Mouse (Mus musculus) liver, postnatal 0 days (tissue): ENCODE data around the gene Stk38. TPM values are rescaled to one million over a fixed set of nuclear protein-coding genes. Genes with fewer than 3 reads are reported as not detected.

ENCODE experiments used
- ATAC-seq: fragments of 200-750 bp; cut with Nextera tagmentation; 2 replicates; pipeline ENCODE4 v1.8.0; 2017; ENCODE audit warnings: mild to moderate bottlenecking, moderate library complexity
- DNase-seq: peaks from one replicate; pipeline ENCODE4 v3.0.0-alpha.2; 2016
- H3K27ac ChIP-seq: fragments of 300-500 bp; sonication (generic); 2 replicates; pipeline ENCODE4 v1.5.1; 2014; ENCODE audit warnings: antibody characterized with exemption, moderate library complexity, mild to moderate bottlenecking, low read depth
- H3K27me3 ChIP-seq: fragments of 300-500 bp; sonication (generic); 2 replicates; pipeline ENCODE4 v1.6.1; 2014; ENCODE audit warnings: low read length, control low read depth, mixed read lengths; ENCODE audit not compliant: insufficient read depth
- H3K36me3 ChIP-seq: fragments of 300-500 bp; sonication (generic); replicated peaks from 2 replicates; pipeline ENCODE4 v1.6.1; 2014; ENCODE audit warnings: mild to moderate bottlenecking, control low read depth, low read length, moderate library complexity, mixed read lengths; ENCODE audit not compliant: insufficient read depth
- H3K4me1 ChIP-seq: fragments of 300-500 bp; sonication (generic); 2 replicates; pipeline ENCODE4 v1.6.1; 2014; ENCODE audit warnings: antibody characterized with exemption, mild to moderate bottlenecking, control low read depth; ENCODE audit not compliant: insufficient read depth
- H3K4me2 ChIP-seq: fragments of 300-500 bp; sonication (generic); 2 replicates; pipeline ENCODE4 v1.6.1; 2014; ENCODE audit warnings: low read depth, mild to moderate bottlenecking, low read length, moderate library complexity, mixed read lengths
- H3K4me3 ChIP-seq: fragments of 300-500 bp; sonication (generic); 2 replicates; pipeline ENCODE4 v1.5.1; 2014; ENCODE audit warnings: low read depth, low read length
- H3K9ac ChIP-seq: fragments of 300-500 bp; sonication (generic); replicated peaks from 2 replicates; pipeline ENCODE4 v1.6.1; 2014; ENCODE audit warnings: mild to moderate bottlenecking, moderate library complexity
- H3K9me3 ChIP-seq: fragments of 300-500 bp; sonication (generic); 2 replicates; pipeline ENCODE4 v1.6.1; 2016; ENCODE audit warnings: mild to moderate bottlenecking, control low read depth, low read length, mixed read lengths
- CTCF ChIP-seq: sonication (generic); IDR thresholded peaks from 2 replicates; pipeline ENCODE4 v1.5.1; 2016; ENCODE audit warnings: antibody characterized with exemption, low read depth
- EP300 ChIP-seq: IDR thresholded peaks from 2 replicates; pipeline ENCODE4 v1.6.1; 2016; ENCODE audit warnings: antibody characterized with exemption, low read depth, mild to moderate bottlenecking
- WGBS: fragments of 180-500 bp; shearing (Covaris S2); extraction: QIAGEN DNeasy Blood & Tissue Kit; methylation state at CpG from one replicate; pipeline ENCODE4 v1.1.7; 2014; ENCODE audit not compliant: insufficient replicate concordance; 5-methylcytosine and 5-hydroxymethylcytosine counted together
- polyA plus RNA-seq: library from polyadenylated mRNA; unstranded; fragments of >200 nt; fragmentation: Nextera tagmentation; extraction: Ambion mirVana; gene quantifications from 2 replicates; pipeline ENCODE4 v1.2.1, GENCODE M21; 2015

The Stk38 gene
- polyA plus RNA-seq, 1 experiment from 2014 or later, result 34.5 TPM

DNA sequence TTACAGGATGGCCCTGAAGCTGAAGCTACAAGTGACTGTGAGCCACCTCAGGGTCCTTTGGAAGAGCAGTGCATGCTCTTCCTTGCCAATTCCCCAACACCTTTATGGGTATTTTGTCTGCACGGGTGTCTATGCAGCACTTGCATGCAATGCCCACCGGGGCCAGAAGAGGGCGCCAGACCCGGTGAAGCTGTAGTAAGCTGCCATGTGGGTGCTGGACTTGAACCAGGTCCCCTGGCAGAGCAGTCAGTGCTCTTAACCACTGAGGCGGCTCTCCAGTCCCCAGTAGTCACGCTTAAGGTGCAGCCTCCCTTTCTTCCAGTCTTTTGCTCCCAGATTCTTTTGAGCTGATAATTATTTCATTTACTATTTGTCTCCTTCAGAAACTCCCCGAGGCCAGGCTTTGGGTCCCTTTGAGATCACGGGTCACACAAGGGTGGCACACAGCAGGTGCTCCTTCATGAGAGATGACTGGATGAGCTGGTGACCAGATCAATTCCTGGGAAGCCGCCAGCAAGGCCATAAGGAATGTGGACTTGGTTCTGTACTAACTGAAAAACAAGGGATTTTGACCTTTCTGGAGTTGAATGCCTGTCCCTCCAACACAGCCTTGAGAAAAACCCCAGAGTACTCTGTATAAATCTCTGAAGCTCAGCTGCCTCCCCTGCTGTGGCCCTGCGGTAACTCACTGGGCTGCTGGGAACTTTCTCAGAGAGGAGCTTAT, 71.0 kb downstream of the Stk38 start:
- H3K4me3 ChIP-seq, result no peak overlapping the region
- H3K27ac ChIP-seq, result peak overlapping the region; percentile 29; the same call in 1 of the 2 replicates
- DNase-seq (peak; percentile 81), ATAC-seq (peak; percentile 70)
- H3K4me1 ChIP-seq, result peaks cover 9% of the 10 kb centered on the region
- no peaks in the 10 kb centered on the region for H3K9me3 ChIP-seq
- no peak overlapping the region for H3K4me2 ChIP-seq
- peak; percentile 86 for TF ChIP-seq CTCF
- TF ChIP-seq EP300, result no peak
- H3K9ac ChIP-seq, result no peak overlapping the region
- no peaks in the 10 kb centered on the region for H3K36me3 ChIP-seq
- H3K27me3 ChIP-seq, result no peaks in the 10 kb centered on the region
- WGBS, result 74% methylated on average over 10 of the region's 10 CpGs

DNA sequence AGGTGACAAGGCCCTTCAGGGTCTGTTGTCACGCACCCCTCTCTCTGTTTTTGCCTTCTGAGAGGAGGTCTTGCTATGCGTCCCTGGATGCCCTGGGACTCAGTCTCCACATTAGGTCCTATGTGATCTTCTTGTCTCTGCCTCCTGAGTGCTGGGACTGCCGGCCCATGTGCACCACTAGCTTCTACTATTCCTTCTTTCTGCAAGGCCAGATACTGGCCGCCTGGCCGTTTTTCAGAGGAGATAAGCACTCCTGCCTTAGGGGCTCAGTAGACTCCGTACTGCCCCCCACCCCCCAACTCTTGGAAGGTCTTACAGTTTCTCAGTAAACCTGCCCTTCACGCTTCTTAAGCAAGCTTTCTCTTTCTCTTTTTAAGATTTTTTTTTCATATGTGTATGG, 71.7 kb downstream of the Stk38 start:
- WGBS, result 56% methylated on average over 7 of the region's 7 CpGs
- no peak overlapping the region for H3K9ac ChIP-seq
- ATAC-seq (no peak), DNase-seq (no peak)
- no peak overlapping the region for H3K4me2 ChIP-seq
- H3K9me3 ChIP-seq, result no peaks in the 10 kb centered on the region
- no peak overlapping the region for H3K4me3 ChIP-seq
- TF ChIP-seq EP300 (no peak), CTCF (no peak)
- H3K36me3 ChIP-seq, result no peaks in the 10 kb centered on the region
- peaks cover 13% of the 10 kb centered on the region for H3K4me1 ChIP-seq
- H3K27me3 ChIP-seq, result no peaks in the 10 kb centered on the region
- H3K27ac ChIP-seq, result peak overlapping the region; percentile 29; the same call in 1 of the 2 replicates

DNA sequence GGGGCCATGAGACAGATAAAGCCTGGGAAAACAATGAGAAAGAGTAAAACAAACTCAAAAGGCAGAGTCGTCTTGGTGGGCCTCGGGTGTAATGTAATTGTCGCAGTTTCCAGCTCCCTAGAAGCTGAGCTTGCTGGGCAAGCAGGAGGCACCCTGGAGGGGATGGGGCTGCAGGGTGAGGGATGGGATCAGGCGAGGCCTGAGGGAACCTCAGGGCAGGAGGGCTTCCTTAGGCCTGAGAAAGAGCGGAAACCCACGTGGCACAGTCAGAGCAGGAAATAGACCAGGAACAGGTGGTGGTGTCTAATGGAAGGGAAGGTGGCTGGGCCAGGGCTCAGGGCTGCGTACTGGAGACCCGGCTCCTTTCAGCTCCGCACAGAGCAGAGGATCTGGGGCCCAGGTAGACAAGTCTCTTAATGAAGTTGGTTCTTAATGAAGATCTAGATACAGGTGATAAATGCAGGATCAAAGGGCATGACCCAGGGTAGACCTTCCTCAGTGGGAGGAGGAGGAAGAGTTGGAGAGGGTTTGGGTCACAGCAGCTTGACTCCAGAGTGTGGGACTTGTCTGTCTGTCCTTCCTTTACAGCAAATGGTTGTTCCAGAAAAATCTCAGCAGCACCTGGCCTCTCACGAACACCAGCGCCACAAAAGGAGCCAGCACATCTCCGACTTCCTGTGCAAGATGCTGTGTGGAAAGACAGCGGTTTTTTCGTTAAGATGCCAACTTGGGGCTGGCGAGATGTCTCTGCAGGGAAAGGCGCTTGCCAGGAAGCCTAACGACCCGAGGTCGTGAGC, 73.5 kb downstream of the Stk38 start:
- TF ChIP-seq EP300 (no peak), CTCF (no peak)
- no peak for ATAC-seq
- 74% methylated on average over 19 of the region's 19 CpGs for WGBS

DNA sequence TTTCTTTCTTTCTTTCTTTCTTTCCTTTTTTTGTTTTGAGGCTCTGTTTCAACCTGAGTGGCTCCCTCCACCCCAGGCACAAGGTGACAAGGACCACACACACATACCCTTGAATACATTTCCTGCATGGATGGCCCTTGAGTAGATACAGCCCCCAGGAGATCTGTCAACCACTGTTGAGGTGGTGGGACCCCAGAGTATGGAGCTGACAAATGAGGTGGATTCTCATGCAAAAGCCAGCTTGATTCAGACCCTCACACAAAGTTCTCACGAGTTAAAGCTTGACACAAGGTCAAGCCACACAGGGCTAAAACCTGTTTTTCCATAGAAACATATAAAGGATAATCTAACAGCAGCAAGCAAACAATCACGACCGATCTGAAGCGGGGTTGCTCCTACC, 75.5 kb downstream of the Stk38 start:
- no peaks in the 10 kb centered on the region for H3K9me3 ChIP-seq
- DNase-seq (no peak), ATAC-seq (no peak)
- H3K9ac ChIP-seq, result no peak overlapping the region
- 88% methylated on average over 4 of the region's 4 CpGs for WGBS
- peaks cover 28% of the 10 kb centered on the region for H3K4me1 ChIP-seq
- peak overlapping the region; percentile 99 for H3K27ac ChIP-seq
- TF ChIP-seq EP300, result no peak
- no peak for TF ChIP-seq CTCF
- H3K27me3 ChIP-seq, result no peaks in the 10 kb centered on the region
- no peak overlapping the region for H3K4me2 ChIP-seq
- H3K36me3 ChIP-seq, result no peaks in the 10 kb centered on the region
- H3K4me3 ChIP-seq, result no peak overlapping the region

More for the DNA sequence above, 73.5 kb downstream of the Stk38 start:
- Histone ChIP-seq H3K9ac (no peak overlapping the region), H3K4me1 (peaks cover 28% of the 10 kb centered on the region), H3K4me3 (no peak overlapping the region), H3K4me2 (no peak overlapping the region), H3K27me3 (no peaks in the 10 kb centered on the region), H3K9me3 (no peaks in the 10 kb centered on the region), H3K27ac (no peak overlapping the region), H3K36me3 (no peaks in the 10 kb centered on the region)
- DNase-seq, result no peak

DNA sequence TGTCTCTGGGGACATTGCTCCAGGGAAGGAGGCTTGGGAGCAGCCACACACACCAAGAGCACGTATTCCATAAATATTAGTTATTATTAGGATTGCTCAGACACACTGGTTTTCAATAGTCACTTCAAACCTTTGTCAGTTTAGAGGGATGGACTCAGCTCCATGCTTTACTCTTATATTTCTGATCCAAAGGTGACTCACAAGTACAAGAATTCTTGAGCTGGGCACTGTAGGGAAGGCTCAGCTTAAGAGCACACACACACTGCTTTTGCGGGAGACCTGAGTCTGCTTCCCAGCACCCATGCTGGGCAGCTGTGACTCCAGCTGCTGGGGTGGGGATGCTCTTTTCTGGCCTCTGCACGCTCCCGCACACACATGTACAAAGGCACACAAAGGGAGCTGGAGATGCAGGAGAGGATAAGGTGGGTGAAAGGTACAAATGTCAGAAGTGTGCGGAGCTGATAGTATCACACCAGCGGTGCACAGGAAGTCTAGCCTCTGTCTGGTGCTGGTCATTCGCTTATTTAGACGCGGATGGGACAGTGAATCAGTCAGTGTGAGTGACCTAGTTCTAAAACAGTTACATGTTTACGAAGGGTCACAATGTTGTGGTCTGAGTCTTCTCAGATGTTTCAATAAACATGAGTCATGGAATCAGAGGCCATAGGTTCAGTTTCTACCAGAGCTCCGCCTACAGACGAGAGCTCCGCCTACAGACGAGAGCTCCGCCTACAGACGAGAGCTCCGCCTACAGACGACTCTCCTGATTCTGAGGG, 76.2 kb downstream of the Stk38 start:
- H3K9ac ChIP-seq, result no peak overlapping the region
- ATAC-seq, result peak; percentile 4; the same call in 1 of the 2 replicates

More for the DNA sequence above, 76.2 kb downstream of the Stk38 start:
- no peaks in the 10 kb centered on the region for H3K9me3 ChIP-seq
- H3K4me1 ChIP-seq, result peaks cover 28% of the 10 kb centered on the region
- peak overlapping the region; percentile 99 for H3K27ac ChIP-seq
- WGBS, result 83% methylated on average over 18 of the region's 18 CpGs
- TF ChIP-seq EP300, result no peak
- no peak for TF ChIP-seq CTCF
- no peak overlapping the region for H3K4me2 ChIP-seq
- no peak for DNase-seq
- H3K36me3 ChIP-seq, result no peaks in the 10 kb centered on the region
- no peak overlapping the region for H3K4me3 ChIP-seq
- no peaks in the 10 kb centered on the region for H3K27me3 ChIP-seq
